Mouse (Mus musculus) lung, adult 2 months (tissue): ENCODE measurements at regions not wholly inside any gene's neighbourhood (a gene's known extent, or its start where the extent isn't known, plus 50 kb on each side); places are given as distances from the start of the nearest gene placed in this dataset.

Source experiments
- CTCF ChIP-seq: fragments of 200-500 bp; IDR thresholded peaks from 2 replicates; pipeline ENCODE4 v1.5.1; 2011; ENCODE audit warnings: mild to moderate bottlenecking, low read length, control low read depth; ENCODE audit not compliant: insufficient read depth
- POLR2A ChIP-seq: fragments of 200-500 bp; IDR thresholded peaks from 2 replicates; pipeline ENCODE4 v1.6.1; 2011; ENCODE audit warnings: low read depth, mild to moderate bottlenecking, control low read depth, low read length, borderline replicate concordance; ENCODE audit errors: extremely low read depth

- TF ChIP-seq CTCF, result no peak
- no peak for TF ChIP-seq POLR2A
These were observed 541.2 kb upstream of the A830018L16Rik start for GRCm38 (mm10) chr1:10872726-10873125.
